Mouse (Mus musculus): ENCODE data around the gene Lrrk2.

The Lrrk2 gene

GRCm38 (mm10) chr15:91672645-91673568 is at the start of gene Lrrk2:
TSS of gene Lrrk2 (plus strand) at chr15:91673175.
- DNase-seq (ENCODE audit: low read depth, low spot score): no peak

GRCm38 (mm10) chr15:91624475-91624874 is 48.5 kb upstream of the Lrrk2 start:
- no peak for DNase-seq (ENCODE audit: low read depth, low spot score)

DNA sequence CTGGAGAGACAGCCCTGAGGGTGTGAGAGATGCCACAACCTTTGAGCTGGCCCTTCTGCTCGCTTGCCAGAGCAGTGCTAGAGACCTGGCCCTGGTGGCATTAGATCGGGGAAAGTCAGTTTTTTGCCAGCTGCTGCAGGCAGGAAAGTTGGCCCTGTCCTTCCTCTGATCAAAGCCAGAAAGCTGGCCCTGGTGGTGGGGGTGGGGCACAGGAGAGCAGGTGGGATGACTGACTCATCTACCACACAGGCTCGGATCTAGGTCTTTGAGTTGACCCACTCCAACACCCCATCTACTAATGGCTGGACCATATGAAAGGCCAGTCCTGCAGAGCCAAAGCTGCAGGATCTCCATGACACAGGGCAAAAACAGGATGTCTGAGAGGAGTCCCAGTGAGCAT is 43.8 kb upstream of the Lrrk2 start:
- DNase-seq (ENCODE audit: low read depth, low spot score): no peak

GRCm38 (mm10) chr15:91632473-91632872 is 40.5 kb upstream of the Lrrk2 start:
- DNase-seq (ENCODE audit: low read depth, low spot score): no peak

- DNase-seq (ENCODE audit: low read depth, low spot score): no peak
These were observed 39.9 kb upstream of the Lrrk2 start for GRCm38 (mm10) chr15:91633051-91633450.

GRCm38 (mm10) chr15:91633806-91634205 is 39.2 kb upstream of the Lrrk2 start:
- no peak for DNase-seq (ENCODE audit: low read depth, low spot score)

DNA sequence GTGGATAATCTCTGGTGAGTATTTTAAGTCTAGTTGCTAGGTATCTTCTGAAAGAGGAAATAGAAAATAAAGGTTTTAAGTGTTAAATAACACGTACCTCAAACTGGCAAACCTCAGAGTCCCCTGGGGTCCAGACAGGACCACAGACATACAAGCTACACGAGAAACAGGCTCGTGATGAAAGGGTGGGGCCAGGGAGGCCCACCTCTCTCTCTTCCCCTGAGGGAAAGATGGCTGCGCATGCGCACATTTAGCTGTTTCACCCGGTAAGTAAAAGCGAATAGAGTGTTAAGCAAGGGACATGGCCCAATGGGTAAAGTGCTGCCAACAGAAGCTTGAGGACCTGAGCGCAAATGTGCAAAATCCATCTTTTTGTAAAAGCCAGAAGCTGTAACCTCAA is 38.7 kb upstream of the Lrrk2 start:
- DNase-seq (ENCODE audit: low read depth, low spot score): no peak

- no peak for DNase-seq (ENCODE audit: low read depth, low spot score)
These were observed 31.3 kb upstream of the Lrrk2 start for GRCm38 (mm10) chr15:91641631-91642030.

DNA sequence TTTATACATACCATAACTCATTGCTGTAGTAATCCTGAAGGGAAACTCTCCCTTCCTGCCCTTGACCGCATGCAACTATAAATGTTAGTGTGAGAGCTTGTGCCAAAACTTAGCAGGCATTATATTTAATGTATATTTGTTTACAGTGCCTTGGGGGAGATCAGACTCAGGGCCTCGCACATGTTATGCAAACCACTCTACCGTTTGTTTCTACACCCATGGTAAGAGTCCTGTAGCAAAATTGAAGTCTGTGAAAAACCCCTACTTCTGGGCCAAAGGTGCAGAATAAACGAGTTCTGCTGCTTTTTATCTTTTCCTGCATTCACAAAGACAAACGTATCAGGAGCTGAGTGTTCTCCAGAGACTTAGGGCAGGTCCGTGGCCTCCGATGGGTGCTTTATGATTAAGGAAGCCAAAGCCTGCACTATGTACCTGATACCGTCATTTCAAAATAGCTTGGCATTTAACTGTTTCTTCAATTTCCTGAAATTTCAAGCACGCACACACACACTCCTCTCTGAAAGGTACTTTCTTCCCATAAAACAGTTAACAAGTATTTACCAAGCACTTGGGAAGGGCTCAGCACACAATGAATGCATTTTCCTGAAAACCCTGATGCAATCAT is 30.2 kb upstream of the Lrrk2 start:
- no peak for DNase-seq (ENCODE audit: low read depth, low spot score)

- DNase-seq (ENCODE audit: low read depth, low spot score): no peak
These were observed 29.2 kb upstream of the Lrrk2 start for GRCm38 (mm10) chr15:91643632-91644348.

GRCm38 (mm10) chr15:91650270-91650669 is 22.7 kb upstream of the Lrrk2 start:
- DNase-seq (ENCODE audit: low read depth, low spot score): no peak

- no peak for DNase-seq (ENCODE audit: low read depth, low spot score)
These were observed 21.5 kb upstream of the Lrrk2 start for GRCm38 (mm10) chr15:91651493-91651892.

GRCm38 (mm10) chr15:91658227-91658626 is 14.7 kb upstream of the Lrrk2 start:
- no peak for DNase-seq (ENCODE audit: low read depth, low spot score)

DNA sequence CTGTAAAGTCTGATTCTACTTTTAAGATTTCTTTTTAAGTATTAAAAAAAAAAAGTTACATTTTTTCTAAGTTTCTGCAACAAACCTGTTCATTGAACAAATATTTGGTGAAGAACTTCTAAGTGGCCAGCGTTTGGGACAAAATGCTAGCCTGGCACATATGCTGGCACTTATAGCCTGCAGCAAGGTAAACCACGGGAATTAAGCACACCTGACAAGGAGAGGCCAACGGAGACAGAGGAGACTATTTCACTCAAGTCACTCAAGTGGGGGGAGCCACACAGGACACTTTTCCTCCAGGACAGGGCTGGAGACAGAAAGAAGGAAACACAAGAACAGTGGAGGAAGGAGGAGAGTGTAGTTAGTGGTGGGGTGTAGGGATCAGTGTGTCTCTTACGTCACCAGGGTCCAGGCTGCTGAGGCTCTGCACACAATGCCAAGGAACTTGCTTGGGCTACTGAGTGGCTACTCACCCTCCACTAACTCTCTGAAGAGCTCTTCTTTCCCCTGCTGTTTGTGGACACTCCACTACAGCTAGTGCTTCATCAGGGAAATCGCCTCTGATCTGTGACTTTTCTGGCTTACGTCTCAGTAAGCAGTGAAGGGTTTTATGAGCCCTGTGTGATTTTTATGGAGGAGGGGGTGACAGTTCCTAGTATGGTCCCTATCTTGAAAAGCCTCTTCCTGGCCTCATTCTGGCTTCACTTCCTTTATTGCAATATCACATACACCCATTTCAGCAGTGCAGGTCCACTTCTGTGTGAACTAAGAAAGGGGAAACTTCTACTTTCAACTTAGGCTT is 12.5 kb upstream of the Lrrk2 start:
- DNase-seq (ENCODE audit: low read depth, low spot score): no peak

DNA sequence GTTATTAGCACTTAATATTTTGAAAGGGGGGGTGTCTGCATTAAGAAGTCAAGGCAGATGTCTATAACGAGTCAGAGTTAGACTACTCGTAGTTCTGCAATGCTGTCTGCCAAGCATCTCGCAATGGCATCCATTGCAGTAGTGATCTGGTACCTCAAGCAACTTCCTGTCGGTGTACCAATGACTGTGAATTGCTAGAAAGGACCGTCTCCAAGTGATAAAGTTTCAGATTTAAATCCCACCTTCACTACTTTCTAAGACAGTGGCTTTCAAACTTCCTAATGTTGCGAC is 12.0 kb upstream of the Lrrk2 start:
- DNase-seq (ENCODE audit: low read depth, low spot score): no peak

GRCm38 (mm10) chr15:91664586-91665132 is 8.3 kb upstream of the Lrrk2 start:
- DNase-seq (ENCODE audit: low read depth, low spot score): no peak

GRCm38 (mm10) chr15:91665530-91665929 is 7.4 kb upstream of the Lrrk2 start:
- no peak for DNase-seq (ENCODE audit: low read depth, low spot score)

- DNase-seq (ENCODE audit: low read depth, low spot score): no peak
These were observed 1.8 kb upstream of the Lrrk2 start for GRCm38 (mm10) chr15:91671216-91671615.

- DNase-seq (ENCODE audit: low read depth, low spot score): no peak
These were observed 988 bp upstream of the Lrrk2 start for GRCm38 (mm10) chr15:91671987-91672386.

- no peak for DNase-seq (ENCODE audit: low read depth, low spot score)
These were observed 562 bp downstream of the Lrrk2 start for GRCm38 (mm10) chr15:91673569-91673905.

DNA sequence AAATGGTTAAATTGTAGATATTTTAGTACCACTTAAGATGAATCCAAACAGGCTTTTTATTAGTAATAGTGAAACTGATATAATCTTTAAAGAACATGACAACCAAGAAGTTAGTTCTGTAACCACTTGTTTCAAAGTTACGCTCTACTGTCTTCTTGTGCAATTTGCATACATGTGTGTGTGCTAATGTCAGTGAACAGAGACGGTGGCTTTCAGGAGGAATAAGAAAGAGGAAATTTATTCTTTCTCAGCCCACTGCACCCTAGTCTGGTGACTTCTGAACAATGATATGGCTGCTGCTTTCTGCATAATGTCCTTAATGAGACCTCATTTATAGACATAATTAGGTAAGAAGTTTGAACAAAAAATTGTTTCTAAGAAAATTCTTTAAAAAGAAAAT is 7.1 kb downstream of the Lrrk2 start:
- DNase-seq (ENCODE audit: low read depth, low spot score): no peak

Measured in c-Kit-negative CD71-positive TER-119-positive erythroid progenitor cells, embryonic 14.5 days (primary cell).